Mouse (Mus musculus) midbrain, embryonic 12.5 days (tissue): ENCODE results near the gene Gng7. TPM values are rescaled to one million over a fixed set of nuclear protein-coding genes. Genes with fewer than 3 reads are reported as not detected.

Experiments
- ATAC-seq: fragments of 200-750 bp; cut with Nextera tagmentation; 2 replicates; pipeline ENCODE4 v1.8.0; 2017; ENCODE audit warnings: low read depth, moderate TSS enrichment, moderate library complexity; ENCODE audit not compliant: low FRiP score
- H3K27ac ChIP-seq: fragments of 300-500 bp; sonication (generic); replicated peaks from 2 replicates; pipeline ENCODE4 v1.5.1; 2016; ENCODE audit warnings: mild to moderate bottlenecking
- H3K27me3 ChIP-seq: fragments of 300-500 bp; sonication (generic); 2 replicates; pipeline ENCODE4 v1.6.1; 2016; ENCODE audit warnings: mild to moderate bottlenecking
- H3K36me3 ChIP-seq: fragments of 300-500 bp; sonication (generic); 2 replicates; pipeline ENCODE4 v1.6.1; 2016
- H3K4me1 ChIP-seq: fragments of 300-500 bp; sonication (generic); 2 replicates; pipeline ENCODE4 v1.6.1; 2016
- H3K4me2 ChIP-seq: fragments of 300-500 bp; sonication (generic); replicated peaks from 2 replicates; pipeline ENCODE4 v1.6.1; 2016; ENCODE audit warnings: mild to moderate bottlenecking, moderate library complexity
- H3K4me3 ChIP-seq: fragments of 300-500 bp; sonication (generic); 2 replicates; pipeline ENCODE4 v1.5.1; 2016; ENCODE audit warnings: mild to moderate bottlenecking
- H3K9ac ChIP-seq: fragments of 300-500 bp; sonication (generic); replicated peaks from 2 replicates; pipeline ENCODE4 v1.6.1; 2016; ENCODE audit warnings: mild to moderate bottlenecking, moderate library complexity
- H3K9me3 ChIP-seq: fragments of 300-500 bp; sonication (generic); 2 replicates; pipeline ENCODE4 v1.6.1; 2016; ENCODE audit warnings: mild to moderate bottlenecking
- WGBS: fragments of 180-500 bp; shearing (Covaris S2); methylation state at CpG from one replicate; pipeline ENCODE4 v1.1.7; 2016; 5-methylcytosine and 5-hydroxymethylcytosine counted together
- polyA plus RNA-seq: library from polyadenylated mRNA; unstranded; fragments of >200 nt; fragmentation: Nextera tagmentation; extraction: Ambion mirVana; gene quantifications from 2 replicates; pipeline ENCODE4 v1.2.1, GENCODE M21; 2016

Gene Gng7
- polyA plus RNA-seq, 1 experiment from 2014 or later, result 8.8 TPM

- peak overlapping the region; percentile 97 for H3K4me2 ChIP-seq
- peak overlapping the region; percentile 83 for H3K9ac ChIP-seq
- peak overlapping the region; percentile 84; the same call in 1 of the 2 replicates for H3K27ac ChIP-seq
- H3K27me3 ChIP-seq, result peaks cover 10% of the 10 kb centered on the region
- no peaks in the 10 kb centered on the region for H3K9me3 ChIP-seq
- H3K4me3 ChIP-seq, result peak overlapping the region; percentile 92
- ATAC-seq, result 0 out of 2 replicates have a peak, but pooled peaks have one; percentile 0
- WGBS, result 17% methylated on average over 25 of the region's 25 CpGs
- H3K4me1 ChIP-seq, result peaks cover 24% of the 10 kb centered on the region
- peaks cover 37% of the 10 kb centered on the region for H3K36me3 ChIP-seq
Measured at GRCm38 (mm10) chr10:80899591-80900317, 115.0 kb downstream of the Gng7 start.

- no peak for ATAC-seq
- Histone ChIP-seq H3K4me3 (peak overlapping the region; percentile 92; the same call in 1 of the 2 replicates), H3K4me1 (peaks cover 24% of the 10 kb centered on the region), H3K36me3 (peaks cover 30% of the 10 kb centered on the region), H3K9me3 (no peaks in the 10 kb centered on the region), H3K4me2 (peak overlapping the region; percentile 97; the same call in 1 of the 2 replicates), H3K9ac (no peak overlapping the region; the same call in 1 of the 2 replicates), H3K27me3 (peaks cover 10% of the 10 kb centered on the region), H3K27ac (no peak overlapping the region)
- 90% methylated on average over 8 of the region's 8 CpGs for WGBS
Measured at GRCm38 (mm10) chr10:80899074-80899473, 115.7 kb downstream of the Gng7 start.

Other genes starting within 250 kb of the Gng7 start
- 68.5 and 70.8 TPM in 2 replicates for gene Sf3a2, start 216.7 kb downstream of the Gng7 start, polyA plus RNA-seq
- 137 and 148 TPM in 2 replicates for gene Plekhj1, start 216.3 kb downstream of the Gng7 start, polyA plus RNA-seq
- 0.10 TPM in 1 of 2 replicates, not detected in the other for gene Amh, start 209.7 kb downstream of the Gng7 start, polyA plus RNA-seq
- 0.38 and 0.50 TPM in 2 replicates for gene Jsrp1, start 201.4 kb downstream of the Gng7 start, polyA plus RNA-seq
- gene Oaz1, start 188.3 kb downstream of the Gng7 start, polyA plus RNA-seq, result 1,390 and 1,564 TPM in 2 replicates
- 0.77 and 1.0 TPM in 2 replicates for gene Lingo3, start 170.9 kb downstream of the Gng7 start, polyA plus RNA-seq
- 250 and 263 TPM in 2 replicates for gene Lsm7, start 159.7 kb downstream of the Gng7 start, polyA plus RNA-seq
- 44.6 and 47.1 TPM in 2 replicates for gene Sppl2b, start 159.7 kb downstream of the Gng7 start, polyA plus RNA-seq
- 0.08 and 0.14 TPM in 2 replicates for gene Tmprss9, start 143.1 kb downstream of the Gng7 start, polyA plus RNA-seq
- gene Timm13, start 114.0 kb downstream of the Gng7 start, polyA plus RNA-seq, result 305 and 308 TPM in 2 replicates
- 61.7 and 62.0 TPM in 2 replicates for gene Lmnb2, start 96.7 kb downstream of the Gng7 start, polyA plus RNA-seq
- 8.7 and 11.8 TPM in 2 replicates for gene Gadd45b, start 84.9 kb downstream of the Gng7 start, polyA plus RNA-seq
- gene Diras1, start 10.7 kb upstream of the Gng7 start, polyA plus RNA-seq, result 11.3 and 13.4 TPM in 2 replicates
- 33.1 and 34.9 TPM in 2 replicates for gene Slc39a3, start 22.5 kb upstream of the Gng7 start, polyA plus RNA-seq
- gene Sgta, start 45.2 kb upstream of the Gng7 start, polyA plus RNA-seq, result 262 and 271 TPM in 2 replicates
- 56.9 and 58.3 TPM in 2 replicates for gene Thop1, start 55.1 kb upstream of the Gng7 start, polyA plus RNA-seq
- gene Creb3l3, start 83.9 kb upstream of the Gng7 start, polyA plus RNA-seq, result 0.22 and 0.28 TPM in 2 replicates
- 245 and 248 TPM in 2 replicates for gene Map2k2, start 91.0 kb upstream of the Gng7 start, polyA plus RNA-seq
- 14.6 and 15.9 TPM in 2 replicates for gene Zbtb7a, start 120.3 kb upstream of the Gng7 start, polyA plus RNA-seq
- gene Pias4, start 153.0 kb upstream of the Gng7 start, polyA plus RNA-seq, result 58.6 and 64.9 TPM in 2 replicates
- 531 and 534 TPM in 2 replicates for gene Eef2, start 161.7 kb upstream of the Gng7 start, polyA plus RNA-seq
- 77.3 and 79.6 TPM in 2 replicates for gene Dapk3, start 168.1 kb upstream of the Gng7 start, polyA plus RNA-seq
- 0.18 TPM in 1 of 2 replicates, not detected in the other for gene 4930442H23Rik, start 168.9 kb upstream of the Gng7 start, polyA plus RNA-seq
- gene Nmrk2, start 187.1 kb upstream of the Gng7 start, polyA plus RNA-seq, result not detected in 2 replicates
- gene Atcay, start 215.9 kb upstream of the Gng7 start, polyA plus RNA-seq, result 35.5 and 37.2 TPM in 2 replicates
- gene Zfr2, start 218.2 kb upstream of the Gng7 start, polyA plus RNA-seq, result 12.1 and 13.6 TPM in 2 replicates
- gene Matk, start 238.0 kb upstream of the Gng7 start, polyA plus RNA-seq, result 4.3 and 5.0 TPM in 2 replicates